In genomic region chr2:65293411-65293810, GRCm38 (mm10) we compare ENCODE assay signal across 20 mouse cellular contexts. TPM values are rescaled to one million over a fixed set of nuclear protein-coding genes. Genes with fewer than 3 reads are reported as not detected.
DNase-seq lines count a peak whose midpoint lies in the region; TF ChIP-seq lines count a peak whose summit lies in the region.
"Had no signal": no experiment of that assay in that cellular context is flagged by ENCODE, and none has a peak within 500 bp of the region (broad histone marks: within the 10 kb centered on the region; RNA-seq: fewer than 3 reads in every experiment).

No protein-coding gene starts in this region.

- peak; percentile 29 for DNase-seq in gastrocnemius, adult 2 months
- DNase-seq in gastrocnemius, adult 8-10 months (ENCODE audit: low spot score in 2 of 2), result no peak
- DNase-seq in ovary, adult 18-20 months (ENCODE audit: low spot score), result peak; percentile 4
- no peak for DNase-seq in ovary, postnatal 36 days (ENCODE audit: low spot score)
- DNase-seq in gastrocnemius, postnatal 25 days, result peak; percentile 22
- DNase-seq in kidney, postnatal 4 days, result no peak
- DNase-seq in kidney, adult 8-10 months, result no peak
- DNase-seq: cerebellum, adult 9-10 months; liver, embryonic 13.5 days; lung, adult 2 months; lung, postnatal 14 days had no signal

- no peak for TF ChIP-seq CTCF in gastrocnemius, adult 2 months (IDR thresholded peaks at IDR 0.05)

- no peak overlapping the region for H3K4me3 ChIP-seq in gastrocnemius, adult 2 months
- H3K4me3 ChIP-seq: embryonic facial prominence, embryonic 15.5 days; heart, adult 2 months; hindbrain, embryonic 13.5 days; left cerebral cortex, adult 2 months; liver, embryonic 13.5 days; midbrain, embryonic 12.5 days; neural tube, embryonic 15.5 days had no signal

- intact Hi-C loops in gastrocnemius, adult 2 months (cut with DNase I), result no loop called here

- no peak overlapping the region for H3K27ac ChIP-seq in gastrocnemius, adult 2 months
- H3K27ac ChIP-seq: embryonic facial prominence, embryonic 15.5 days; heart, adult 2 months; hindbrain, embryonic 13.5 days; kidney, postnatal 0 days; left cerebral cortex, adult 2 months; liver, embryonic 13.5 days; midbrain, embryonic 12.5 days; neural tube, embryonic 15.5 days; stomach, postnatal 0 days had no signal

RNA-seq across cellular contexts. Expression of gene Cobll1, which starts 54.2 kb away (rescaled TPM):
- 1 to 10 TPM; 4.4 to 5.7 TPM for total RNA-seq in gastrocnemius, adult 2 months (2021)
- 1 to 10 TPM; 4.0 to 5.1 (median 4.4) TPM for total RNA-seq in gastrocnemius, adult 8-10 months (2022)
- 1 to 10 TPM; 3.9 to 4.8 TPM for total RNA-seq in gastrocnemius, postnatal 25 days (2021)
- total RNA-seq: MEL had no signal

Comparison
In these comparisons a context has a peak if more than half of its experiments do, and no peak if none do; other contexts are left out.
1. DNase-seq: peak in gastrocnemius, adult 2 months (single experiment), ovary, adult 18-20 months (single experiment) and gastrocnemius, postnatal 25 days (single experiment); none in gastrocnemius, adult 8-10 months (0 of 2), ovary, postnatal 36 days (single experiment), kidney, postnatal 4 days (0 of 2) and kidney, adult 8-10 months (0 of 2).